Comparison of ENCODE assay signal across 12 mouse cellular contexts in genomic region chr2:35811801-35812560, GRCm38 (mm10).
DNase-seq lines count a peak whose midpoint lies in the region; ATAC-seq lines count a peak whose summit lies in the region.
"Had no signal": no experiment of that assay in that cellular context is flagged by ENCODE, and none has a peak within 500 bp of the region (broad histone marks: within the 10 kb centered on the region; RNA-seq: fewer than 3 reads in every experiment).

No protein-coding gene starts in this region.

- no peaks in the 10 kb centered on the region for H3K27me3 ChIP-seq in kidney, embryonic 14.5 days (ENCODE audit: control insufficient read depth, insufficient read depth, low read length)
- H3K27me3 ChIP-seq in forebrain, embryonic 14.5 days (replicated peaks; ENCODE audit: control insufficient read depth, insufficient read depth, low read length), result no peaks in the 10 kb centered on the region

- H3K4me3 ChIP-seq in kidney, embryonic 14.5 days (ENCODE audit: low read length), result no peak overlapping the region
- no peak overlapping the region for H3K4me3 ChIP-seq in forebrain, embryonic 14.5 days (ENCODE audit: low read depth, low read length)
- H3K4me3 ChIP-seq: erythroblast, embryonic 14.5 days; myocyte had no signal

- no peak overlapping the region for H3K4me2 ChIP-seq in kidney, embryonic 14.5 days (replicated peaks; ENCODE audit: low read depth, low read length)
- H3K4me2 ChIP-seq in forebrain, embryonic 14.5 days (ENCODE audit: low read length), result no peak overlapping the region
- H3K4me2 ChIP-seq: heart, embryonic 11.5 days had no signal

- WGBS in kidney, embryonic 14.5 days, result 59% methylated on average over 14 of the region's 14 CpGs
- WGBS in forebrain, embryonic 14.5 days, result 73% methylated on average over 14 of the region's 14 CpGs

- DNase-seq in kidney, postnatal 36 days, result peak; percentile 6 to 17
- DNase-seq in 3134 (ENCODE audit: extremely low read depth, insufficient read length, low spot score), result peak; percentile 7
- peak; percentile 30 for DNase-seq in 3T3-L1 (ENCODE audit: low read depth, low spot score)
- DNase-seq in forebrain, embryonic 14.5 days (ENCODE audit: low spot score), result peak; percentile 32
- DNase-seq in urinary bladder, postnatal 25 days (ENCODE audit: low spot score), result no peak
- DNase-seq: cerebellum, adult 8-10 months; kidney, adult 11 months had no signal

- no peaks in the 10 kb centered on the region for H3K9me3 ChIP-seq in kidney, embryonic 14.5 days (ENCODE audit: control insufficient read depth, low read length)
- no peaks in the 10 kb centered on the region for H3K9me3 ChIP-seq in forebrain, embryonic 14.5 days (replicated peaks; ENCODE audit: control insufficient read depth, low read length)

- no peak overlapping the region for H3K9ac ChIP-seq in kidney, embryonic 14.5 days (ENCODE audit: low read depth, low read length)
- no peak overlapping the region for H3K9ac ChIP-seq in forebrain, embryonic 14.5 days (ENCODE audit: low read length)

- no peaks in the 10 kb centered on the region for H3K4me1 ChIP-seq in kidney, embryonic 14.5 days (ENCODE audit: control insufficient read depth, insufficient read depth, low read length)
- H3K4me1 ChIP-seq in forebrain, embryonic 14.5 days (ENCODE audit: control insufficient read depth, insufficient read depth, low read length), result peaks cover 8% of the 10 kb centered on the region

- H3K27ac ChIP-seq in kidney, embryonic 14.5 days (ENCODE audit: low read depth, low read length), result no peak overlapping the region
- H3K27ac ChIP-seq in forebrain, embryonic 14.5 days (ENCODE audit: low read depth, low read length), result no peak overlapping the region; the same call in 1 of the 2 replicates

- no peak for ATAC-seq in kidney, embryonic 14.5 days (ENCODE audit: low FRiP score, low TSS enrichment)
- peak; percentile 50; the same call in 1 of the 2 replicates for ATAC-seq in forebrain, embryonic 14.5 days
- ATAC-seq in megakaryocyte-erythroid progenitor cell, adult 5-6 weeks (replicated peaks; ENCODE audit: low FRiP score, low TSS enrichment, poor library complexity, severe bottlenecking), result no peak

- no peaks in the 10 kb centered on the region for H3K36me3 ChIP-seq in kidney, embryonic 14.5 days (ENCODE audit: control insufficient read depth, insufficient read depth, low read length)
- H3K36me3 ChIP-seq in forebrain, embryonic 14.5 days (ENCODE audit: control insufficient read depth, insufficient read depth, low read length), result no peaks in the 10 kb centered on the region
